Mouse (Mus musculus) G1E (cell line): ENCODE measurements around the gene Rap1gap2.
"Not testable (repeated sequence)": the region's sequence is repeated elsewhere in the genome, so short reads cannot be mapped to it uniquely, and the experiment has no call there.

Source experiments
- CTCF ChIP-seq: IDR thresholded peaks from 2 replicates; pipeline ENCODE4 v1.5.1; 2012; ENCODE audit warnings: low read depth, low read length, inconsistent platforms, mixed read lengths
- GATA1 ChIP-seq: IDR thresholded peaks from 2 replicates; pipeline ENCODE4 v1.6.1; 2012; ENCODE audit warnings: borderline replicate concordance, low read length, inconsistent platforms, mixed read lengths
- POLR2AphosphoS5 ChIP-seq: IDR thresholded peaks from 2 replicates; pipeline ENCODE4 v1.6.1; 2012; ENCODE audit warnings: low read depth, low read length, inconsistent platforms; ENCODE audit not compliant: insufficient replicate concordance
- TAL1 ChIP-seq: conservative IDR thresholded peaks from 2 replicates; pipeline ENCODE4 v1.6.1; 2012; ENCODE audit warnings: low read depth, low read length, inconsistent platforms, mixed read lengths

DNA sequence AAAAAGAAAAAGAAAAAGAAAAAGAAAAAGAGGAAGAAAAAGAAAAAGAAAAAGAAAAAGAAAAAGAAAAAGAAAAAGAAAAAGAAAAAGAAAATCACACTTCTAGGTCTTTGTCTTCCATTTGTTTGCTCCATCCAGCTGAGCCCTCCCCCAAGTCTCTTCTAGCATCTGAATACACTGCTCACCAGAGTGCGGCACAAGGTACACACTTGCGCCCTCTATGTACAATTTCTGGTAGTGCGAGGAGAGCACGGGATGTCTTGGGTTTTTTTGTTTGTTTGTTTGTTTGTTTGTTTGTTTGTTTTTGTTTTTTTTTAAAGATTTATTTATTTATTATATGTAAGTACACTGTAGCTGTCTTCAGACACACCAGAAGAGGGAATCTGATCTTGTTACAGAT is 29.4 kb downstream of the Rap1gap2 start:
- 0 out of 2 replicates have a peak, but pooled peaks have one; percentile 12 for TF ChIP-seq CTCF
- not testable (repeated sequence) for TF ChIP-seq GATA1, TAL1, POLR2AphosphoS5
